Mouse (Mus musculus) olfactory bulb, adult 2 months (tissue): ENCODE measurements around the gene Spesp1.

Experiments used
- CTCF ChIP-seq: fragments of 200-500 bp; IDR thresholded peaks from 2 replicates; pipeline ENCODE4 v1.5.1; 2012; ENCODE audit warnings: low read depth, mild to moderate bottlenecking, low read length, moderate library complexity; ENCODE audit not compliant: insufficient read depth
- POLR2A ChIP-seq: fragments of 200-500 bp; IDR thresholded peaks from 2 replicates; pipeline ENCODE4 v1.6.1; 2012; ENCODE audit warnings: mild to moderate bottlenecking, low read depth, low read length, moderate library complexity; ENCODE audit not compliant: insufficient read depth

DNA sequence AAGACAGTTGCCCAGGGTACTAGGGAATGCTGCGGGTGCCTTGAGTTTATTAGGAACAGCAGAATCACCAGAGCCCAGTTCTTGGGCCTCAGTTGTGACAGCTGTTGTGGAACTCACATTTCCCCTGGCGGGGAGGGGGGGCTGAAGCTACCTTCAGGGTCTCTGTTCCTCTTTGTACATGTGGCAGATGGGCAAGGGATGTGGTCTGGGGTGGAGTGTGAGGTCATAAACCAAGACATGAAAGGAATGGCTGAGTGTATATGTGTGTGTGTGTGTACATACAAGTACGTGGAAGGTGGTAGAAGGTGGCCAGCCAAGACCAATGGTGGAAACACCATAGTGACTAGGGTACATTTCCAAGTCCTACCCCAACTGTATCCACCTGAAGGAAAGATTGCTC is 20.6 kb downstream of the Spesp1 start:
- TF ChIP-seq CTCF: no peak
- no peak for TF ChIP-seq POLR2A
